Mouse (Mus musculus): Measurements from ENCODE around the gene Cd52.
"Not testable (repeated sequence)": the region's sequence is repeated elsewhere in the genome, so short reads cannot be mapped to it uniquely, and the experiment has no call there.

Gene Cd52

GRCm38 (mm10) chr4:134094923-134095547, at the start of gene Cd52:
Cd52 (minus strand) TSS chr4:134095082.
- Histone ChIP-seq H3K9me3 (ENCODE audit: low read length) (no peaks in the 10 kb centered on the region), H3K4me1 (replicated peaks; ENCODE audit: low read depth, low read length) (peaks cover 30% of the 10 kb centered on the region)
- TF ChIP-seq CTCF (conservative IDR thresholded peaks at IDR 0.05; ENCODE audit: low read length) = no peak
- no peak for TF ChIP-seq POU5F1 (IDR thresholded peaks at IDR 0.05; ENCODE audit: borderline replicate concordance, low read length)
- no peak for TF ChIP-seq NANOG (IDR thresholded peaks at IDR 0.05; ENCODE audit: borderline replicate concordance, low read length)

GRCm38 (mm10) chr4:134144297-134144696, 49.4 kb upstream of the Cd52 start:
- H3K4me3 ChIP-seq (replicated peaks; ENCODE audit: low read length); H3K27me3 ChIP-seq (ENCODE audit: insufficient read depth, low read length); H3K9me3 ChIP-seq (ENCODE audit: low read length): not testable (repeated sequence)
- peaks cover 15% of the 10 kb centered on the region for H3K4me1 ChIP-seq (replicated peaks; ENCODE audit: low read depth, low read length)
- peaks cover 76% of the 10 kb centered on the region for H3K36me3 ChIP-seq (ENCODE audit: insufficient read depth, low read length)

More at GRCm38 (mm10) chr4:134094923-134095547, at the start of gene Cd52:
- peaks cover 39% of the 10 kb centered on the region for H3K36me3 ChIP-seq (ENCODE audit: insufficient read depth, low read length)
- no peak within 1 kb of the TSS for H3K4me3 ChIP-seq (replicated peaks; ENCODE audit: low read length)
- H3K27me3 ChIP-seq (ENCODE audit: insufficient read depth, low read length) = no peaks in the 10 kb centered on the region

- Histone ChIP-seq H3K27me3 (ENCODE audit: insufficient read depth, low read length) (no peaks in the 10 kb centered on the region), H3K9me3 (ENCODE audit: low read length) (no peaks in the 10 kb centered on the region), H3K4me3 (replicated peaks; ENCODE audit: low read length) (no peak overlapping the region), H3K36me3 (ENCODE audit: insufficient read depth, low read length) (peaks cover 76% of the 10 kb centered on the region), H3K4me1 (replicated peaks; ENCODE audit: low read depth, low read length) (peaks cover 11% of the 10 kb centered on the region)
- TF ChIP-seq CTCF (conservative IDR thresholded peaks at IDR 0.05; ENCODE audit: low read length) = peak; percentile 81
- no peak for TF ChIP-seq NANOG (IDR thresholded peaks at IDR 0.05; ENCODE audit: borderline replicate concordance, low read length)
Observed at GRCm38 (mm10) chr4:134138857-134139256, 44.0 kb upstream of the Cd52 start.

- Histone ChIP-seq H3K4me1 (replicated peaks; ENCODE audit: low read depth, low read length) (peaks cover 21% of the 10 kb centered on the region), H3K27me3 (ENCODE audit: insufficient read depth, low read length) (no peaks in the 10 kb centered on the region), H3K36me3 (ENCODE audit: insufficient read depth, low read length) (peaks cover 80% of the 10 kb centered on the region), H3K9me3 (ENCODE audit: low read length) (no peaks in the 10 kb centered on the region), H3K4me3 (replicated peaks; ENCODE audit: low read length) (no peak overlapping the region)
- no peak for TF ChIP-seq NANOG (IDR thresholded peaks at IDR 0.05; ENCODE audit: borderline replicate concordance, low read length)
- no peak for TF ChIP-seq POU5F1 (IDR thresholded peaks at IDR 0.05; ENCODE audit: borderline replicate concordance, low read length)
- TF ChIP-seq CTCF (conservative IDR thresholded peaks at IDR 0.05; ENCODE audit: low read length) = no peak
Observed at GRCm38 (mm10) chr4:134136280-134136926, 41.5 kb upstream of the Cd52 start.

- no peaks in the 10 kb centered on the region for H3K9me3 ChIP-seq (ENCODE audit: low read length)
- H3K4me1 ChIP-seq (replicated peaks; ENCODE audit: low read depth, low read length) = peaks cover 41% of the 10 kb centered on the region
- H3K36me3 ChIP-seq (ENCODE audit: insufficient read depth, low read length) = peaks cover 86% of the 10 kb centered on the region
- no peaks in the 10 kb centered on the region for H3K27me3 ChIP-seq (ENCODE audit: insufficient read depth, low read length)
- no peak overlapping the region for H3K4me3 ChIP-seq (replicated peaks; ENCODE audit: low read length)
- TF ChIP-seq NANOG (IDR thresholded peaks at IDR 0.05; ENCODE audit: borderline replicate concordance, low read length) (no peak), POU5F1 (IDR thresholded peaks at IDR 0.05; ENCODE audit: borderline replicate concordance, low read length) (no peak), CTCF (conservative IDR thresholded peaks at IDR 0.05; ENCODE audit: low read length) (no peak)
Observed at GRCm38 (mm10) chr4:134132519-134133095, 37.7 kb upstream of the Cd52 start.

GRCm38 (mm10) chr4:134132117-134132516, 37.2 kb upstream of the Cd52 start:
- TF ChIP-seq NANOG (IDR thresholded peaks at IDR 0.05; ENCODE audit: borderline replicate concordance, low read length) = no peak
- no peak for TF ChIP-seq POU5F1 (IDR thresholded peaks at IDR 0.05; ENCODE audit: borderline replicate concordance, low read length)
- no peak for TF ChIP-seq CTCF (conservative IDR thresholded peaks at IDR 0.05; ENCODE audit: low read length)
- Histone ChIP-seq H3K36me3 (ENCODE audit: insufficient read depth, low read length) (peaks cover 86% of the 10 kb centered on the region), H3K4me3 (replicated peaks; ENCODE audit: low read length) (no peak overlapping the region), H3K9me3 (ENCODE audit: low read length) (no peaks in the 10 kb centered on the region), H3K4me1 (replicated peaks; ENCODE audit: low read depth, low read length) (peaks cover 46% of the 10 kb centered on the region), H3K27me3 (ENCODE audit: insufficient read depth, low read length) (no peaks in the 10 kb centered on the region)

GRCm38 (mm10) chr4:134129482-134129881, 34.6 kb upstream of the Cd52 start:
- TF ChIP-seq CTCF (conservative IDR thresholded peaks at IDR 0.05; ENCODE audit: low read length) = no peak
- TF ChIP-seq NANOG (IDR thresholded peaks at IDR 0.05; ENCODE audit: borderline replicate concordance, low read length) = no peak
- no peak for TF ChIP-seq POU5F1 (IDR thresholded peaks at IDR 0.05; ENCODE audit: borderline replicate concordance, low read length)
- H3K36me3 ChIP-seq (ENCODE audit: insufficient read depth, low read length) = peaks cover 86% of the 10 kb centered on the region
- H3K27me3 ChIP-seq (ENCODE audit: insufficient read depth, low read length) = no peaks in the 10 kb centered on the region
- no peaks in the 10 kb centered on the region for H3K9me3 ChIP-seq (ENCODE audit: low read length)
- peaks cover 68% of the 10 kb centered on the region for H3K4me1 ChIP-seq (replicated peaks; ENCODE audit: low read depth, low read length)
- H3K4me3 ChIP-seq (replicated peaks; ENCODE audit: low read length) = peak overlapping the region; percentile 91

- peaks cover 83% of the 10 kb centered on the region for H3K36me3 ChIP-seq (ENCODE audit: insufficient read depth, low read length)
- TF ChIP-seq POU5F1 (IDR thresholded peaks at IDR 0.05; ENCODE audit: borderline replicate concordance, low read length) (no peak), CTCF (conservative IDR thresholded peaks at IDR 0.05; ENCODE audit: low read length) (no peak), NANOG (IDR thresholded peaks at IDR 0.05; ENCODE audit: borderline replicate concordance, low read length) (no peak)
- no peaks in the 10 kb centered on the region for H3K9me3 ChIP-seq (ENCODE audit: low read length)
- H3K27me3 ChIP-seq (ENCODE audit: insufficient read depth, low read length) = no peaks in the 10 kb centered on the region
- peaks cover 72% of the 10 kb centered on the region for H3K4me1 ChIP-seq (replicated peaks; ENCODE audit: low read depth, low read length)
- peak overlapping the region; percentile 91 for H3K4me3 ChIP-seq (replicated peaks; ENCODE audit: low read length)
Observed at GRCm38 (mm10) chr4:134128983-134129362, 34.1 kb upstream of the Cd52 start.

Data from E14TG2a.4 (cell line).